Mouse (Mus musculus) T-cell, adult 2 months (primary cell): Measurements from ENCODE around the gene Dbp.
"Not testable (repeated sequence)": the region's sequence is repeated elsewhere in the genome, so short reads cannot be mapped to it uniquely, and the experiment has no call there.

ENCODE experiments used
- DNase-seq: peaks from one replicate; pipeline ENCODE4 v3.0.0; 2022; ENCODE audit warnings: low spot score

Dbp gene

DNA sequence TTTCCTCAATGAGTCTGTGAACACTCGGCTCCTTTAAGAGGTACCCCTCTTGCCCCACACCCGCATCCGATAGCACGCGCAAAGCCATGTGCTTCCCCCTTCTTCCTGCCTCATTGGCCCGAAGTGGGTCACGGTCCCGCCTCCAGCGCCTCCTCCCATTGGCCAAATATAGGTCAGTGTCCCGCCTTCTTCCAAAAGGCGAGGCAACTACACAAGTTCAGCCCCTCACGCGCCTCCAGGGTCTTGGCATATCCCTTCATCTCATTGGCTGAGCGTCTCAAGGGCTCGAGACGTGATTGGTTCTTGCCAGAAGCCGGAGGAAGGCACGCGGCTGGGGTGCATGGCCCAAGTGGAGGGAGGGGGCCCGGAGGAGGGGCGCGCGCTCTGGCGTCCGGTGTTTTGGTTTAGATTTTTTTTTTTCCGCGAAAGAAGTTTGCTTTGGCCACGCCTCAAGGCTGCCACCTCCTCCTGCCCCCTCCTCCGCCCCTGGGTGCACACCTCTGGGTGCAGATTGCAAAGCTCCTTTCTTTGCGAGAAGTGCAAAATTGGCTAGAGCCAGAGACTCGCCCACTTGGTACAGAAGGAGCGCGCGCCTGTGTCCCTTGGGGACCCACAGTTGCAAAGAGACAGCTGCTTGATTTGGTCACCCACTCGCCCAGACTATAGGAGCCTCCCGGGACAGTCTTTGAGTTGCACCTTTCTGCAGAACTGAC lies at the start of gene Dbp:
Gene Dbp, plus strand, starts transcription at position 359 of the 713 bp plus-strand sequence.
- peak; percentile 100 for DNase-seq

DNA sequence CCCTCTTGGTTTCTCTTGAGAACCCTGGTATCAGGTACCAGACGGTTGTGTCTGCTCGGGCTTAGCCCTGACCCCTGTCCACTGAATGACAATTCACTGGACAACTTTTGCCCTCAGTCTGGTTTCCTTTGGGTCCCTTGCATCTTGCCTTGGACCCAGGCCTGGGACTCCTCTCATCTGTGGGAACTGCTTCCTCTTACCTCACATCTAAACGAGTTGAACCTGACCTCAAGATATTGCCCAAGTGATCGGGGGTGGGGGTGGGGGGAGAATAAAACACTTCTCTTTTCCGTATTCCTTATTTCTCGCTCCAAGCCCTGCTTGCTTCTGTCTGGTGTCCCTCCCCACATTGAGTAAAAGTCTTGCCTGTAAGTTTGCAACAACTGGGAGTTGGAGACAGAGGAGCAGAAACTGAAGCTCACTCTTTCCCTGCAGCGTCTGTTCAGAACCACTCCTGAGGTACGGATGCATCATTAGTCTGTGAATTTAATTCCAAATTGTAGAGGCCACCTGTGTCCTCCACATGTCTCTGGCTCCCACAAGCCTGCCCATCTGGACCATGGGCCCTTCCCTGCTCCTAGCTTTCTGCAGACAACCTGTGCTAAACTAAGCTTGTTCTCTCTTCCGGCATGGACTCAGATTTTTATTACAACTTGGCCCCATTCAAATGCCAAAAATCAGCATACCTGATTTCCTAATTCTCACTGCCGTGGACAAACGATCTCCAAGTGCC lies 44.0 kb upstream of the Dbp start:
- no peak for DNase-seq

DNA sequence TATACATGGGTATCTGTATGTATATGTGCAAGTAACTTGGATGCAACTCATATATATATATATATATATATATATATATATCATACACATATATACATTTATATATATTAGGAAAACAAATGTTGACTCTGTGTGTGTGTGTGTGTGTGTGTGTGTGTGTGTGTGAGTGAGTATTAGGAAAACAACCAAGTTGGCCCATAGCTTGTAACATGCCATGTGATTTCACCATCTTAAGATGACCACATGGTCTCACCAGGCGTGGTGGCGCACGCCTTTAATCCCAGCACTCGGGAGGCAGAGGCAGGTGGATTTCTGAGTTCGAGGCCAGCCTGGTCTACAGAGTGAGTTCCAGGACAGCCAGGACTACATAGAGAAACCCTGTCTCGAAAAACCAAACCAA lies 43.2 kb upstream of the Dbp start:
- DNase-seq, result not testable (repeated sequence)

DNA sequence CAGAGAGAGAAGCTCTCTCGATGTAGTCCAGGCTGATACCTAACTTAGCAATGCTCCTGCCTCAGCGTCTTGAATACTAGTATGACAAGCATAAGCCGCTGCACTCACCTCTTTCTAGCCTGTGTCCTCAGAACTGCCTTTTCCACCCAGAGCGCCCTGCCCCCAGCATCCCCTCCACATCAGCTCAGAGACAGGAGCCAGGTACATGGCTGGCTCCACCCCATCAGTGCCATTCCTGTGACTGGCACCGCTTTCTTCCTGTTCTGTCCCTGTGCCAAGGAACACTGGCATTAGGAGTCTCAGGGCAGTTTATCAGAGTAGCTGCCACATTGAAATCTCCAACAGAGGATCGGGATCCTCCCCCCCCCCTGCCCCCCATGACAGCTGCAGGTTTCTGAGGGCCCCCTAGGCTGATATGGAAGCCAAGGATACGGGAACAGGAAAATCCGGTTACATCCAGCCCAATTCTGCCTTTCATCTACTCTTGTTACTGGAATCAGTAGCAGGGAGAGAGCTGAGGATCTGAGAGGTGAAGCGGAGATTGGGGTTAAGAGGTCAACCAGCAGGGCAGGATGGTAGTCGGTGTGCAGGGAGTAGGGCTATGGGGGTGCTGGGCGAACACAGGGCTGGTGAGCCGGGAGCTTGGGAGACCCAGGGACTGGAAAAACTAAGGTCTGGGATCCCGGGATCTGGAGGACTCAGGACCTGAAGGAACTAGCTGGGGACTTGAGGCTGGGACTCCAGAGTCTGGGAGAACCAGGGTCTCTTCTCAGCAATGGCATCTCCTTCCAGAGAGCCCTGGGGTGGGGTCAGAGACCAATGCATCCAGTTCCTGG lies 39.4 kb upstream of the Dbp start:
- DNase-seq, result no peak

DNA sequence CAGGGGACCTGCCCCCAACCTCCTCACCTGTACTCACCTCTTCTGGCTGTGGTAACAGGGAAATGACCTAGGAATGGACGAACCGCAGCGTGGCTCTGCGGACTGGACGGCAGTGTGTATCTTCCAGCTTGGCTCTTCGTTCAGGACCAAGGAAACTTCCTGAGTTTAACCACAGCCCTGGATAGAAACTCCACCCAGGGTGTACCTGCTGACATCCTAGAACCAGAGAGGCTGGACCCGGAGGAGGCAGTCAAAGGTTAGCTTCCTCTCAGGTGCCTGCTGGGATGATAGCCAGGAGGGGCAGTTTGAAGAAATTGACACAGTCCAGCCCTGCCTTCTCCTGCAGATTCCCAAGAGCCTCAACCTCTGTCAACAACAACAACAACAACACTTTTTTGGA lies 38.7 kb upstream of the Dbp start, which contains the start of gene Fut2:
Gene Fut2, minus strand, starts transcription at position 234 of the 400 bp plus-strand sequence.
- no peak for DNase-seq

DNA sequence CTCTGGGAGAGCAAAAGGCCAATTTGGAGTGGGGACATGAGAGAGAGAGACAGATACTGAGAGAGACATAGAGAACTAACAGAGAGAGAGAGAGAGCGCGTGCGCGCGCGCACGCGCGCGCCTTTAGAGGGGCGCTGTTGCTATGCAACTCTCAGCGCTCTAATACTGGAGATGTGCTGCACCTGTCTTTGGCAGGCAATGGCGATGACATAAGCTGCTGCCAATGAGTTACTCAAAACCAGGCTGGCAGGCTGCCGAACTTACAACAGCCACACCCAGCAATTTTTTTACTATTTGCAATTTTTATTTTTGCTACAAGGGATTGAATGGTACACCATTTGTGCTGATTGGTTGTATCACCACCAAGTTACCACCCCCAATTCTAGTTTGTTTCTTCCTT lies 37.1 kb upstream of the Dbp start:
- no peak for DNase-seq

DNA sequence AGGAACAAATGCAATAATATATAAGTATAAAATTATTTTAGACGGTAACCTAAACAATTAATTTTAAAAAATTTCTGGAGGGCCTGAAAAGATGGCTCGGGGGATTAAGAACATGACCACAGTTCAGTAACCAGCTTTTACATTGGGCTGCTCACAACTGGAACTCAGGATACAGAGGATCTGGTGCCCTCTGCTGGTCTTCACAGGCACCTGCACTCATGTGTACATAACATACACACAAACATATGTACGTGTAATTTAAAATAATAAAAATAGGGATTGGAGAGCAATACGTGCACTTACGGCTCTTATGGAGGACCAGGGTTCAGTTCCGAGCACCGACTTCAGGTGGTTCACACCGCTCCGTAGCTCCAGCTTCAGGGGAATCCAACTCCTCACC lies 36.0 kb upstream of the Dbp start:
- no peak for DNase-seq

DNA sequence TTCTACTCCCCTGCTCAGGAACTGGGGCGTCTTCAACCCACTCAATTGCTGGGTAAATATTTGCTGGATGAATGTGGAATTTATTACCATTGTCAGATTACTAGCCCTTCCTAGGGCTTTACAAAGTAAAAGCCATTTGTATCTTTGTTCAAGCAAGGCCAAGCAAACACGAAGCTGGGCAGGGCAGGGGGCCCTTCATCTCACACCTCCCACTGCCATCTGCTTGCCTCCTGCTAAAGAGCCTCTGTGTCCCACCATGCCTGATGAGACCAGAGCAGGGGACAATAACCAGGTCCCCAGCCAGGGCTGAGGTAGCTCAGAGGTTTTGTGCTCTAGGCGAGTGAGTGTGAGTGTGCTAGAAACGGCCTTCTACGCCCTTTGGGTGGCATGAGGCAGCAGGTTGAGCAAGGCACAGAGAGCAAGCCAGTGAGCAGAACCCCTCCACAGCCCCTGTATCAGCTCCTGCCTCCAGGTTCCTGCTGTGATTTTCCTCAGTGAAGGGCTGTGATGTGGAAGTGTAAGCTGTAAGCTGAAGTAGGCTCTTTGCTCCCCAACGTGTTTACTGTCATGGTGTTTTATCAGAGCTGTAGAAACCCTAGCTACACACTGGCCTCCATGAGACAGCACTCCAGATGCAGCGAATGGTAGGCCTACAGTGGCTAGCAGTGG lies 27.1 kb upstream of the Dbp start:
- DNase-seq, result no peak

DNA sequence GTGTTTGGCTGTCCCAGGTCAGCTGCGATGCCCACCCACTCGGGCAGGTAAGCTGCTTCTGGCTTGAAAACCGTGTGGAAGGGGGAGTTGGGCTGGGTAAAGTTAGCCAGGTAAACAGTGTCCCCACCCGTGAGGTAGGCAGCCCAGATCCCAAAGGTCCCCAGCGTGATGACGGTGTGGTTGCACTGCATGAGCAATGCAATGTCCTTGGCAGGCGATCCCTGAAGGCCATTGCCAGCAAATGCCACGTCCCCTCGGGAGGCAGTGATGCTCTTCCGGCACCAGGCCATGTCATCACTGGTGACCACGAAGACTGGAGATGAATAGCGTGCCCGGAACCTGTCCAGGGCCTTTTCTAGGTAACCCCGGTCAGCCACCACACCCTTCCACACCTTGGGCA lies 26.4 kb upstream of the Dbp start:
- DNase-seq, result no peak

DNA sequence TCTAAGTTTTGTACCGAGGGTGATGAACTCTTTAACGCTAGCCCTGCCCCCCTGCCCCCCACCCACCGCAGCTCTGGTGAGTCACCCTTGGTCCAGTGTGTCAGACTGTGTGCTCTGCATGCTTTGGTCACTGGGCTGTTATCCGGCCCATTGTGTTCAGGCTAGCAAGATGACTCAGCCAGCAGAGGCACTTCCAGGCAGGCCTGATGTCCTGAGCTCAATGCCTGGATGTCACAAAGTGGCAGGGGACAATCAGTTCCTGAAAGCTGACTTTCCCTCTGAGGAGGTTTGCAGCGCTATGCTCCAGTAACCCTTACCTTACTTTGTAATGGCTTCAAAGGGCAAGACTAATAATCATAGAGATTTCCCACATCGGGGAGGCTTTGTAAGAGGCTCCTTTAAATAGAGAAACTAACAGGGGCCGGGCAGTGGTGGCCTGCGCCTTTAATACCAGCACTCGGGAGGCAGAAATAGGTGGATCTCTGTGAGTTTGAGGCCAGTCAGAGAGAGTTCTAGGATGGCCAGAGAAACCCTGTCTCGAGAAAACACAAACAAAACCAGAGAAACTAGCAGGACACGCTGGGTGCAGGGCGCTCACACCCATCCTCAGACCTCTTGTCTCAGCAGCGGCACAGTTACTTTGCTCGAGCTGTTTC lies 24.8 kb upstream of the Dbp start:
- no peak for DNase-seq

DNA sequence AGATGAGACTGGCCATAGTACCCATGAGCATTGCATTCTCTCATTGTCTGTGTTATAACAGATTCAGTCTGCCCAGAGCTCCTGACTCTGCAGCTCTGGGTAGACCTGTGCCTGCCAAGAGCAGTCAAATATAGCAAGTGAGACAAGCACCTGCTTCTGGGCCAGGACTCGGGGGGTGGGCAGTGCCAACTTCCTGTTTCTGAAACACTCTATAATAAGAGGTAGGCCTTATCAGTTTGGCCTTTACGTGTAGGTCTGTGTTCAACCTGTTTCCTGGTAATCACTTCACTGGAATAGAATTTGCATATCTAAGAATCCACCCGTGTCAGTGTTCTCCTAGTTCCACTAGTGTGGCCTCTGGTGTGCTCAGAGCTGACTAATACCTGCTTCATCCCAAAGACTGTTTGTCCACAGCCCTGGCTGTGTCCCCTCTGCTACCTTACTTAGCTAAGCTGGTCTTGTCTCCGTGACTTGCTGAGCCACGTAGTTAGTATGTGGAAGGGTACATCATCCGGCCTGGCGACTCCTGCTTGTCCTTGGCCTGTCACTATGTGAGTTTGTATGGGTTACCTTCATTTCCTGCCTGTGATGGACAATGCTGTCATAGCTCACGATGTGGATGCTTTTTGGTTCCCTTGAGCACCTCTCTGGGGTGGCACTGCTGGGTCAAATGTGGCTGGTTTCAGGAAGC lies 23.7 kb upstream of the Dbp start:
- DNase-seq, result no peak

DNA sequence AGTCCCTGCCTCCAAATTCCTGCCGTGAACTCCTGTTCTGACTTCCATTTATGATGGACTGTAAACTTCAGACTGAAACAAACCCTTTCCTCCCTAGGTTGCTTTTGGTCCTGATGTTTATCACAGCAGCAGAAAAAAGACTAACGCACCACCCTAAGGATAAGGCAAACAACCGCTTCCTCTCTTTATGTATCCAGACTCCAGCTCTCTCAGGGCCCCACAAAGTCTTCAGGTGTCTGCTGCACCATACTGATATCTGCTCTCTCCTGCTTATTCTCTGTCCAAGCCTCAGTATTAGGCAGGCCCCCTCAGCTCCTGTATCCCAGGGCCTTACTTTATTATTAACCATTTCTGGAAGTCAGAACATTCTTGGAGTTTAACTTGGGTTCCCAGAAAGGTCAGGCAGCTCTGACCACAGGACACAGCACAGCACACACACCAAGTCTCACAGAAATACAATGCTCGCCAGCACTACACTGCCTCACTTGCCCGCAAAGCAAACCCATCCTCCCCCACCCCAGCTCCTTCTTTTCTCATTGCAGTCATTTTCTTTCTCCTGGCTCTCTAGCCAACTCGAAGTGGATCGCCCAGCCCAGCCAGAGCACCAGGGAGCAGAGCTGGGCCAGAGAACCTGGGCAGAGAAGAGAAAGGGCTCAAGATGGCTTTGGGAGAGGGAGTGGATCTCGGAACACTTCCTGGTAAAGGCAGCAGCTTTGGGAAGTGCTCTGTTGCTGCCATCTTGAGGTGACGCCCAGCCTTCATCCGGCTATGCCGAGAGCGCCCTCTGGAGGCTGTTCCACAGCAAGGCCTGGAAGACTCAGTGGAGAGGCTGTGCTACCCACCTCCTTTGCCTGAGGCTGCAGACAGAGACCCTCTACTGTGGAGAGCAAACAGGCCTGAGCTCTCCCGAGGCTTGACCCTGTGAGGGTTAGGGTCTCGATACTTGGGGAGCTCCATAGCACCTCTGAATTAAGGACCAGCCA lies 22.5 kb upstream of the Dbp start:
- peak; percentile 78 for DNase-seq

DNA sequence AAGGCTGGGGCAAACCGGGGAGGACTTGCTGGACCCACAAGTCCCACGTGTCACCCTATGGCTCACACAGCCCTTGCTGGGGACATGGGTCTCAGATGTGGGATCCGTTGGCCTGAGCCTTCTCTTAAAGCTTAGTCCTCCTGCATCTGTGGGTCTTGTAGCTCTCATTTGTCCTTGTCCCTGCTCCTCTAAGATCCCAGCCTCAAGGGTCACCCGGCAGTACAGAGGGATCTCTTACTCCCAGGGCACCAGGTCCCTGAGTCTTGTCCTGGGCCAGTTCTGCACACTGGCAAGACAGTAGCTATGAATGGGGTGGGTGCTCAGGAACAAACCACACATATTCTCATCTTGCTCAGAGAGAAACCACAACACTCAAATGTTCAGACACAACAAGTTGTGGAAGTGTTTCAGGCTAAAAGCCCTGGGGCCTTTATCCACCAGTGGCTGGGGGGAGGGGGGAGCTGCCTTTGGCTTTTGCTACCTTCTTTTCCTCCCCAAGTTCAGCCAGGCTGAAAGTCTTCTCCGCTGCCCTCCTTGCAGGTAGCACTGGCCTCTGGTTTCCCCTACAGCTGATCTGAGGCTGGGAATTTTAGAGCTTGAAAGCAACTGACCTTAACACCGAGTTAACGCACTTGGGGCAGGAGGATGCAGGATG lies 21.4 kb upstream of the Dbp start, which contains the start of gene Ntn5:
Gene Ntn5, plus strand, starts transcription at position 627 of the 655 bp plus-strand sequence.
- peak; percentile 47 for DNase-seq

DNA sequence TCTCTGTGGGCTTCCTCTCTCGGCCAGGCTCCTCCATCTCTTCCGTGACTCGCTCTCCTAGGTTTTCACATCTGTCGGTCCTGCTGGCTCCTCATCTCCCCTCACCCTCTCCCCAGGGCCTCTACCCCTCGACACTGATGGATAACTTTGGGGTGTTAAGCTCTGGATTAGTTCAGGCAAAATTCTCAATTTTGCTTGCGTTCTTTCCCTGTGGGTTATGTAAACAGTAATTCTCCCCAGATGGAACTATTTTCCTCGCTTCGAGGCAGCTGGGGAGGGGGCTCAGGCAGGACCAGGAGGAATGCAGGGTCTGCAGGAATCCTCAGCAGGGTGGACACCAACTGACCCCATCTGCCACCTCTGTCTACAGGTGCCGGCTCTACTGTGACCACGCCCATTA lies 19.1 kb upstream of the Dbp start:
- no peak for DNase-seq

DNA sequence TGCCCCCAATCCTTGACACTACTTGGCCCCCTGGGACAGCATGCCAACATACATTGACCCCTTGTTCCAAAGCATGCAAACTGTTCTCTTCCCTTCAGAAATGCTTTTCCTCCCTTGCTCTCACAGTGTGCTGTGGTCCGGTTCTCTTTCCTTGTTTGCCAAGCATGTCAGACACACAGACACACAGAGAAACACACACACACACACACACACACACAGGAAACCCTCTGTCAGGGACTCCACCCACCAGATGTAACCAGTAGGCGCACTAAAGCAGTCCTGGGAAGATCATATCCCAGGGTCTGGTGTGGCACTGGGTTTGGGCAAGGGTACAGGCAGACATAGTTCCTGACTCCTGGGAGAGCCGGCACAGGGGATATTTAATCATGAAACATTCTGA lies 18.0 kb upstream of the Dbp start:
- DNase-seq, result no peak

DNA sequence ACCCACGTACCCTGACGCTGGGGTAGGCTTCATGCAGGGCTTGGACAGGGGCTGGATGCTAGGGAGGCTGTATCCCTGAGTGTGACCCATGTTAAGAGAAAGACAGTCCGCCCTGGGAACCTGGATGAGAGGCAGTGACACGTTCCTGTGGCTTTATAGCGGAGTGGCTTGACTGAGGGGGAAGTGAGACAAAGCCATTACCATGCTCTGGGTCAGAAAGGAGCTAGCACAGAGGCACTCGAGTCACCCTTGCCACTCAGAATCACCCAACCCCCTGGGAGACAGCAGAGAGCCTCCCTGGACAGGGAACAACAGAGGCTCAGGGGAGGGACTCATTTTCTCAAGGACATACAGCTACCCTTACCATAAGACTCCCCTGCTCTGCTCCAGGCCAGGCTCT lies 15.8 kb upstream of the Dbp start:
- DNase-seq, result no peak

DNA sequence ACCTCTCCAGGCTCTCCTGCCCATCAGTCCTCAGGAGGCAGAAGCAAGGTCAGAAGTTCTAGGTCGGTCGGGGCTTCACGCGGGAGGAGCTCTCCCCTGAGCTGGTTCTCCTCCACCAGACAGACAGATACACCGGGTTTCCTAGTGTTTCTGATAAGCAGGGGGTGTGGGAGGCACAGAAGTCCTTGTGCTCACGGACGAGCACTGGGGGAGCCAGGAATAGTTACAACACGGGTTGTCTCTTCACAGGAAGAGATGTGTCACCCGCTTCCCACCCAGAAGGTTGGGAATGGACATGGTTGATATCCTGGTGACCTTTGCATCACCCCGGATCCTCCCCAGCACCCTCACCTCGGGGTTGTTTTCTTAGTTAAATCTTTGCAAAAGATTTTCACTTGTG lies 15.1 kb upstream of the Dbp start:
- DNase-seq, result no peak

DNA sequence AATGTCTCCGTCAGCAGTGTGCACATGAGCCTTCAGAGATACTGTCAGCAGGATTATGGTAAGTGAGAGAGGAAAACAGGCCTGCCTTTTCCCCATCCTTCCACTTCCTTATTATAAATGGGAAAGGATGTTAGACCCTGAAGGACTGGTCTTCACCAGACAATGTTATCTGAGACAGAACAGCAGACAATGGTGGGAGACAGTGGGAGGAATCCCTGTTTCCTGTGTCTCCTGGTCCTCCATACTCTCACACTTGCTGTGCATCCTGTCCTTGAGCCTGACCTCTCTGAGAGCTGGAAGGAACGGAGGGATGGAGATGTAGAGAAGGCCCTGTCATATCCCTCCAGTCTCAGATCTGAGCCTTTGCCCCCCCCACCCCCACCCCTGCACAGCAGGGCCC lies 12.5 kb upstream of the Dbp start:
- no peak for DNase-seq

DNA sequence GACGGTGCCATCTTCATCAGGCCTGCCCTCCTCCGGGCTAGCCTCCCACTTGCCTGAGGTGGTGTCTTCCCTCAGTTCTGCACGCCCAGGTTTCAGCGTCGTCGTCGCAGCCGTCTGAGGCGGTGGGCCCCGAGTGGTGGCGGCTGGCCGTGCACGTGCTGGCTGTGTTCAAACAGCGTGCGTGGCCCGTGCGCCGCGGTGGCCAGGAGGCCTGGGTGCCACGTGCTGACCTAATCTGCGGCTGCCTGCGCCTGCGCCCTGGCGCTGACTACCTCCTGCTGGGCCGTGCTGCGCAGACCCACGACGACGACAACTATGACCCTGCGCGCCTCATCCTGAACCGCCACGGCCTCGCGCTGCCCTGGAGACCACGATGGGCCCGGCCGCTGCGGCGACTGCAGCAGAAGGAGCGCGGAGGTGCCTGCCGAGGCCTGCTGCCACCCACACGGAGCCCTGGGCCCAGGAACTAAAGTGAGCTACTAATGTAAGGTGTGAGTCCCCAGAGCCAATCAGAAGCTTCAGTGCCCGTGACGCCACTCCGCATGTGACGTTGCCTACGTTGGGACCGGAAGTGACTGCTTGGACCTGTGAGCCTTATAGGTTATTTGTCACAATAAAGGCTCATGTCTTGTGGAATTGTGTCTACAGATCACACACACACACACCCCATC lies 10.8 kb upstream of the Dbp start, which contains the start of gene Sec1:
Gene Sec1, minus strand, starts transcription at position 482 of the 671 bp plus-strand sequence.
- no peak for DNase-seq
